Mouse (Mus musculus): ENCODE results near the gene Pds5b. TPM values are rescaled to one million over a fixed set of nuclear protein-coding genes. Genes with fewer than 3 reads are reported as not detected.
"Not testable (repeated sequence)": the region's sequence is repeated elsewhere in the genome, so short reads cannot be mapped to it uniquely, and the experiment has no call there.

The Pds5b gene
- total and polyA plus RNA-seq, 2 experiments from 2014 or later = 17.2 to 50.0 TPM

DNA sequence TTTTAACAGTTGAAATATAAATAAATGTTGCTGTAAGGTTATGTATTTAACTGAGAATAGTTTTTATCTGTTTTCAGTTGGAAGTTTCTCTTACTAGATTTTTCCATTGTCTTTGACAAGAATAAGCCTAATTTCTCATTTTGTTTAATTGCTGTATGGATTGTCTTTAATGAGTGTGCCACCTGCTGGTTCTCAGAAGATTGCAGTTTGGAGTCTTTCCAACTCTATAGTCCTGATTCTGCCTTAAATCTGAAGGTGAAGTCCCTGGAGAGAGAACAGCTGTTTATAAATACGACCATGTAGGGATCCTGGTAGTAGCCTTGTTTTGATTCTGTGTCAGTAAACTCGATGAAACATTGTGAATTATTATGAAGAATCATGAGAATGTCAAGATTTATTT lies 29.2 kb downstream of the Pds5b start:
- ATAC-seq (no peak), DNase-seq (peak; percentile 57)
- H3K4me3 ChIP-seq (ENCODE audit: low read depth, low read length) = no peak overlapping the region
- no peaks in the 10 kb centered on the region for H3K36me3 ChIP-seq (ENCODE audit: insufficient read depth)
- no peak overlapping the region for H3K9ac ChIP-seq
- no peak overlapping the region for H3K4me2 ChIP-seq (ENCODE audit: low read depth)
- no peaks in the 10 kb centered on the region for H3K4me1 ChIP-seq (ENCODE audit: insufficient read depth)
- no peaks in the 10 kb centered on the region for H3K27me3 ChIP-seq (ENCODE audit: insufficient read depth, low read length)
- no peak overlapping the region for H3K27ac ChIP-seq (ENCODE audit: low read depth, low read length)
- H3K9me3 ChIP-seq (ENCODE audit: low read length) = no peaks in the 10 kb centered on the region
- WGBS = 42% methylated on average over 2 of the region's 2 CpGs
- TF ChIP-seq CTCF (IDR thresholded peaks at IDR 0.05; ENCODE audit: low read depth) = peak; percentile 58

DNA sequence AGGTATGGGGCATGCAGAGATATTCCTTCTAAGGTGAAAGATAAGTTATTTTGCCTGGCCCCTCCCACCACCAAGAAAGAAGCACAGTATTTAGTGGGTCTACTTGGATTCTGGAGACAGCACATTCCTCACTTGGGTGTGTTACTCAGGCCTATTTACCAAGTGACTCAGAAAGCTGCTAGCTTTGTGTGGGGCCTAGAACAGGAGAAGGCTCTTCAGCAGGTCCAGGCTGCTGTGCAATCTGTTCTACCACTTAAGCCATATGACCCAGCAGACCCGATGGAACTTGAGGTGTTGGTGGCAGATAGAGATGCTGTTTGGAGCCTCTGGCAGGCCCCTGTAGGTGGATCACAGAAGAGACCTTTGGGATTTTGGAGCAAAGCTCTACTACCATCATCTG lies 33.1 kb downstream of the Pds5b start:
- H3K9ac ChIP-seq; H3K4me2 ChIP-seq (ENCODE audit: low read depth); H3K36me3 ChIP-seq (ENCODE audit: insufficient read depth); ATAC-seq; H3K4me1 ChIP-seq (ENCODE audit: insufficient read depth); H3K27ac ChIP-seq (ENCODE audit: low read depth, low read length); DNase-seq; H3K9me3 ChIP-seq (ENCODE audit: low read length); H3K27me3 ChIP-seq (ENCODE audit: insufficient read depth, low read length); H3K4me3 ChIP-seq (ENCODE audit: low read depth, low read length): not testable (repeated sequence)
- 90% methylated on average over 1 of the region's 1 CpGs for WGBS

DNA sequence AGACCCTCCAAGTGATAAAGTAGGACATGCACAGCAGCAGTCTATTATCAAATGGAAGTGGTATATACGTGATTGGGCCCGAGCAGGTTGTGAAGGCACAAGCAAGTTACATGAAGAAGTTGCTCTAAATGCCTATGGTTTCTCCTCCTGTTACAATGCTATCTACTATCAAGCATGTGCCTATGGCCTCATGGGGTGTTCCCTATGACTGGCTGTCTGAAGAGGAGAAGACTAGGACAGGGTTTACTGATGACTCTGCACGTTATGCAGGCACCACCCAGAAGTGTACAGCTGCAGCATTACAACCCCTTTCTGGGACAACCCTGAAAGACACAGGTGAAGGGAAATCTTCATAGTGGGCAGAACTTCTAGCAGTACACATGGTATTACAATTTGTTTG lies 33.6 kb downstream of the Pds5b start:
- not testable (repeated sequence) for H3K27me3 ChIP-seq (ENCODE audit: insufficient read depth, low read length); H3K4me3 ChIP-seq (ENCODE audit: low read depth, low read length); H3K27ac ChIP-seq (ENCODE audit: low read depth, low read length); H3K9me3 ChIP-seq (ENCODE audit: low read length); H3K9ac ChIP-seq; H3K4me2 ChIP-seq (ENCODE audit: low read depth); H3K36me3 ChIP-seq (ENCODE audit: insufficient read depth); ATAC-seq; H3K4me1 ChIP-seq (ENCODE audit: insufficient read depth); DNase-seq
- 96% methylated on average over 3 of the region's 3 CpGs for WGBS

DNA sequence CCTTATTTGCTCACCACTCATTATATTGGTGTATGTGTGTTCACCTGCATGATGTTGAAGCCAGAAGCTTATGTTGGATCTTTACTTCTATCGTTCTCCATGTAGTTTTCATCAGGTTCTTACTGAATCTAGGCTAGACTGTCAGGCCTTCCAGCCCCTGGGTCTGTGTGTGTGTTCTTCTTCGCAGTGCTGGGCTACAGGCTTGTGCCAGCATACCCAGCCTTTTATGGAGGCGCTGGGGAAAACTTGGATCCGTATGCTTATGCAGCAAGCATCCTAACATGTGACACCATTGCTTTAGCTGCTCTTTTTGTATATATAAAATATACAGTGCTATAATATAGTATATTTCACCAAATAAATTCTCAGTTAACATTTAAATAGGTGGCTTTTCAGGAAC lies 38.0 kb downstream of the Pds5b start:
- ATAC-seq = peak; percentile 20; the same call in 1 of the 2 replicates
- H3K4me3 ChIP-seq (ENCODE audit: low read depth, low read length) = no peak overlapping the region
- WGBS = 82% methylated on average over 4 of the region's 4 CpGs
- no peak overlapping the region for H3K27ac ChIP-seq (ENCODE audit: low read depth, low read length)
- H3K36me3 ChIP-seq (ENCODE audit: insufficient read depth) = no peaks in the 10 kb centered on the region
- no peaks in the 10 kb centered on the region for H3K4me1 ChIP-seq (ENCODE audit: insufficient read depth)
- no peak overlapping the region for H3K9ac ChIP-seq
- no peak for DNase-seq
- H3K4me2 ChIP-seq (ENCODE audit: low read depth) = no peak overlapping the region
- H3K9me3 ChIP-seq (ENCODE audit: low read length) = no peaks in the 10 kb centered on the region
- no peaks in the 10 kb centered on the region for H3K27me3 ChIP-seq (ENCODE audit: insufficient read depth, low read length)
- no peak for TF ChIP-seq CTCF (IDR thresholded peaks at IDR 0.05; ENCODE audit: low read depth)

DNA sequence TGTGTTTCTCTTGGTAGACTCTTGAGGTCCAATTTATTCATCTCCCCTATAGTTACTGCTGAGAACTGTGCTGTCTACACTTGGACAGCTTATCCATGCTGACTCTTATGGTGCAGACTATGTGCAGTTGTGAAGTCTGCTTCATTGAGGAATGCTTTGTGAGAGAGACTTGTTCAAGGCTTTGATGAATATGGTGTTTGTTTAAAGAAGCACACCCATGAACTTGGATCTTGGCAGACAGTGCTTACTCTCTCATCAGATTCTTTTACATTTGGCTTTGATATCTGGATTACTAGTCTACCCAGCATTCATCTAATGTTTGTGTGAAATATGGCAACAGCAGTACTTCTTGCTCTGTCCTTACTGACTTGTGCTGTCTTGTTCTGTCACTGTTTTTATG lies 39.9 kb downstream of the Pds5b start:
- DNase-seq (no peak), ATAC-seq (no peak)

DNA sequence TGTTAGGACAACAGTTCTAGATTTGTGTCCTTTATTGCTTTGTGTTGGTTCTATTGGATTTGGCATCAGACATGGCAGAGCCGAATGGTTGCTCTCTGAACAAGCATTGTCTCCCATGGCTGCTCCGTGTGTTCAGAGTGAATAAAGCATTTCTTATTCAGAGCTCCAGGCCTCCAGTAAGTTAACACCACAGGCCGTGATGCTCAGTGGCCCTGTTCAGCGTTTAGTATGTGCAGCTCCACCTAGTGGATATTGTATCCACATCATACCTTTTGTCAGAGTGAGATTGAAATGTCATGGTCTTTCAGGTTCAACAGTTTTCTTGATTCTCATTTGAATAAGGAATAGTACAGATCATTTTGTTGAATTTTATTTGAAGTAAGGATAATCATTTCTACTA lies 44.2 kb downstream of the Pds5b start:
- H3K9ac ChIP-seq = no peak overlapping the region
- no peak overlapping the region for H3K27ac ChIP-seq (ENCODE audit: low read depth, low read length)
- WGBS = 5% methylated on average over 4 of the region's 4 CpGs
- no peaks in the 10 kb centered on the region for H3K27me3 ChIP-seq (ENCODE audit: insufficient read depth, low read length)
- ATAC-seq (peak; percentile 62), DNase-seq (peak; percentile 41)
- no peaks in the 10 kb centered on the region for H3K9me3 ChIP-seq (ENCODE audit: low read length)
- H3K4me3 ChIP-seq (ENCODE audit: low read depth, low read length) = no peak overlapping the region
- no peak overlapping the region for H3K4me2 ChIP-seq (ENCODE audit: low read depth)
- H3K36me3 ChIP-seq (ENCODE audit: insufficient read depth) = peaks cover 7% of the 10 kb centered on the region
- no peaks in the 10 kb centered on the region for H3K4me1 ChIP-seq (ENCODE audit: insufficient read depth)
- peak; percentile 62 for TF ChIP-seq CTCF (IDR thresholded peaks at IDR 0.05; ENCODE audit: low read depth)

More for the DNA sequence above, 39.9 kb downstream of the Pds5b start:
- H3K4me3 ChIP-seq (ENCODE audit: low read depth, low read length) = no peak overlapping the region
- no peak for TF ChIP-seq CTCF (IDR thresholded peaks at IDR 0.05; ENCODE audit: low read depth)
- H3K27ac ChIP-seq (ENCODE audit: low read depth, low read length) = no peak overlapping the region
- H3K9ac ChIP-seq = no peak overlapping the region
- no peaks in the 10 kb centered on the region for H3K4me1 ChIP-seq (ENCODE audit: insufficient read depth)
- no peaks in the 10 kb centered on the region for H3K27me3 ChIP-seq (ENCODE audit: insufficient read depth, low read length)
- no peaks in the 10 kb centered on the region for H3K36me3 ChIP-seq (ENCODE audit: insufficient read depth)
- no peaks in the 10 kb centered on the region for H3K9me3 ChIP-seq (ENCODE audit: low read length)
- H3K4me2 ChIP-seq (ENCODE audit: low read depth) = no peak overlapping the region

DNA sequence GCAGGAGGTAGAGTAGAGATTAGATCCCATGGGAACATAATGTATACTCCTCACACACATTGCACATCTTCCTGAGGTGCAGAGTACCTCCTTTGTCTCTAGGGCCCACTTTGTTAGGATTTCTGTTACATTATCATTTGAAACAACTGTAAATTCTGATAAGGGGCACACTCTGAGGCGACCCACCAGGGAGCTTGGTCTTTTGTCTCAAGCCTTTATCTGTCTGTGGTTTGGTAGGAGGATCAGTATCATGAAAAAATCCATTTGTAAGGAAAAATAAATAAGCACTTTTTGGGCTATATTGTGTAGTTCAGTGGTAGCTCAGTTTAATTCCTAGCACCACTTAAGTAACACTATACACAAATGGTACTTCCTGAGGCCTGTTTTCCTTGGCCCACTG lies 51.1 kb downstream of the Pds5b start:
- Histone ChIP-seq H3K9me3 (ENCODE audit: low read length) (no peaks in the 10 kb centered on the region), H3K36me3 (ENCODE audit: insufficient read depth) (peaks cover 14% of the 10 kb centered on the region), H3K27me3 (ENCODE audit: insufficient read depth, low read length) (no peaks in the 10 kb centered on the region), H3K27ac (ENCODE audit: low read depth, low read length) (no peak overlapping the region), H3K4me2 (ENCODE audit: low read depth) (no peak overlapping the region), H3K9ac (no peak overlapping the region), H3K4me1 (ENCODE audit: insufficient read depth) (no peaks in the 10 kb centered on the region), H3K4me3 (ENCODE audit: low read depth, low read length) (no peak overlapping the region)
- no peak for ATAC-seq
- 81% methylated on average over 1 of the region's 1 CpGs for WGBS
- no peak for DNase-seq
- TF ChIP-seq CTCF (IDR thresholded peaks at IDR 0.05; ENCODE audit: low read depth) = no peak

DNA sequence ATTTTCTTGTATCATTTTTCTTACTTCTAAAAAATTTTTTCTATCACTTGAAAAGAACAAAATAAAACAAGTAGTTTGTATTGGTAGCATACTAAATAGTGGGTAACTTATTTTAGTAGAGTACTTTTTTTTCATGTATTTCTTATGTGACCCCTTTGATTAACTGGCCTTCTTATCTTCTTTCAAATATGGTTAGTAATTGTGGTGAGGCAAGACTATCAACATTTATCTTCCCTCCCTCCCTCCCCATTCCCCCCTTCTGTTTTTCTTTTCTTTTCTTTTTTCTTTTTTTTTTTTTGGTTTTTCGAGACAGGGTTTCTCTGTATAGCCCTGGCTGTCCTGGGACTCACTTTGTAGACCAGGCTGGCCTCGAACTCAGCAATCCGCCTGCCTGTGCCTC lies 63.5 kb downstream of the Pds5b start:
- not testable (repeated sequence) for ATAC-seq; H3K27ac ChIP-seq (ENCODE audit: low read depth, low read length); H3K27me3 ChIP-seq (ENCODE audit: insufficient read depth, low read length); H3K4me2 ChIP-seq (ENCODE audit: low read depth); H3K9me3 ChIP-seq (ENCODE audit: low read length); H3K4me3 ChIP-seq (ENCODE audit: low read depth, low read length); DNase-seq; H3K4me1 ChIP-seq (ENCODE audit: insufficient read depth); H3K9ac ChIP-seq
- H3K36me3 ChIP-seq (ENCODE audit: insufficient read depth) = peaks cover 11% of the 10 kb centered on the region
- WGBS = 94% methylated on average over 3 of the region's 3 CpGs
